Mouse (Mus musculus) bone marrow, adult 2 months (tissue): ENCODE measurements around the gene Akap6.

Experiments
- CTCF ChIP-seq: fragments of 200-500 bp; IDR thresholded peaks from 2 replicates; pipeline ENCODE4 v1.5.1; 2011; ENCODE audit warnings: low read length, control low read depth; ENCODE audit not compliant: control insufficient read depth, insufficient read depth
- POLR2A ChIP-seq: fragments of 200-500 bp; IDR thresholded peaks from 2 replicates; pipeline ENCODE4 v1.6.1; 2011; ENCODE audit warnings: low read depth, mild to moderate bottlenecking, control low read depth, low read length, borderline replicate concordance; ENCODE audit not compliant: control insufficient read depth

GRCm38 (mm10) chr12:52739326-52739725 lies 40.1 kb downstream of the Akap6 start:
- TF ChIP-seq CTCF (no peak), POLR2A (no peak)
